Comparison of ENCODE assay signal across 28 mouse cellular contexts in the genomic region with DNA sequence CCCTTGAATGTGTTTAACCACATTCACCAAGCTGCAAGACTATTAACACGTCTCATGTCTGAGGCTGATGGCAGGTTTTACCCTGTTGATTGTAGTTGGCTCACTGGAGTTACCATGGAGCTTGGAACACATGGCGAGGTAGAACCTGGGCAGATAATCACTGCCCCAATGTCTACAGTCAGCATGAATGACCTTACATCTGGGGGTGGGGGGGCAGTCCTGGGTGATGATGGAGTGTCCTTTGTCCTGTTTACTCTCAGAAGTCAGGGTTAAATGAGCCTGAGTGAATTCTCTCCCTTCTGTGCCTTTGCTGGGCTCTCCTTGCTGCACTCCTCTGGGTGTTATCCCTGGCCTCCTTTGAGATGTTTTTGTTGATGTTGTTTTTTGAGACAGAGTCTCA. TPM values are rescaled to one million over a fixed set of nuclear protein-coding genes. Genes with fewer than 3 reads are reported as not detected.
DNase-seq lines count a peak whose midpoint lies in the region; ATAC-seq and TF ChIP-seq lines count a peak whose summit lies in the region.
"Had no signal": no experiment of that assay in that cellular context is flagged by ENCODE, and none has a peak within 500 bp of the region (broad histone marks: within the 10 kb centered on the region; RNA-seq: fewer than 3 reads in every experiment).

No protein-coding gene starts in this region.

- H3K36me3 ChIP-seq in forebrain, embryonic 10.5 days (replicated peaks): no peaks in the 10 kb centered on the region
- H3K36me3 ChIP-seq in forebrain, postnatal 0 days (ENCODE audit: insufficient read depth): no peaks in the 10 kb centered on the region
- H3K36me3 ChIP-seq in lung, embryonic 16.5 days (ENCODE audit: control insufficient read depth, insufficient read depth, low read length): no peaks in the 10 kb centered on the region
- peaks cover 6% of the 10 kb centered on the region for H3K36me3 ChIP-seq in ES-Bruce4 (ENCODE audit: control insufficient read depth, insufficient read depth, low read length, poor library complexity, severe bottlenecking)
- no peaks in the 10 kb centered on the region for H3K36me3 ChIP-seq in liver, postnatal 0 days (replicated peaks; ENCODE audit: insufficient read depth, low read length)
- no peaks in the 10 kb centered on the region for H3K36me3 ChIP-seq in midbrain, embryonic 10.5 days
- H3K36me3 ChIP-seq: embryonic facial prominence, embryonic 10.5 days; embryonic facial prominence, embryonic 15.5 days; heart, embryonic 10.5 days; heart, embryonic 15.5 days; kidney, embryonic 15.5 days; limb, embryonic 12.5 days had no signal

- H3K27ac ChIP-seq in forebrain, embryonic 10.5 days: 0 out of 2 replicates have a peak overlapping the region, but pooled peaks have one; percentile 15
- H3K27ac ChIP-seq in forebrain, postnatal 0 days (ENCODE audit: low read depth, low read length): no peak overlapping the region
- H3K27ac ChIP-seq in lung, embryonic 16.5 days (ENCODE audit: low read length): peak overlapping the region; percentile 44
- peak overlapping the region; percentile 57 for H3K27ac ChIP-seq in ES-Bruce4 (ENCODE audit: insufficient read depth, low read length)
- H3K27ac ChIP-seq in liver, postnatal 0 days (ENCODE audit: low read depth): peak overlapping the region; percentile 40
- H3K27ac ChIP-seq in midbrain, embryonic 10.5 days (replicated peaks): no peak overlapping the region; the same call in 1 of the 2 replicates
- H3K27ac ChIP-seq: embryonic facial prominence, embryonic 10.5 days; embryonic facial prominence, embryonic 15.5 days; forebrain, embryonic 13.5 days; heart, embryonic 10.5 days; heart, embryonic 15.5 days; kidney, embryonic 15.5 days; limb, embryonic 12.5 days; macrophage had no signal

- H3K9me3 ChIP-seq in forebrain, embryonic 10.5 days: no peaks in the 10 kb centered on the region
- H3K9me3 ChIP-seq in forebrain, postnatal 0 days (ENCODE audit: low read length): no peaks in the 10 kb centered on the region
- H3K9me3 ChIP-seq in lung, embryonic 16.5 days (ENCODE audit: control insufficient read depth, low read length): no peaks in the 10 kb centered on the region
- no peaks in the 10 kb centered on the region for H3K9me3 ChIP-seq in ES-Bruce4 (replicated peaks; ENCODE audit: control insufficient read depth, insufficient read depth, low read length, poor library complexity, severe bottlenecking)
- H3K9me3 ChIP-seq in liver, postnatal 0 days (ENCODE audit: low read length): no peaks in the 10 kb centered on the region
- no peaks in the 10 kb centered on the region for H3K9me3 ChIP-seq in midbrain, embryonic 10.5 days (replicated peaks)
- H3K9me3 ChIP-seq: embryonic facial prominence, embryonic 10.5 days; embryonic facial prominence, embryonic 15.5 days; forebrain, embryonic 13.5 days; heart, embryonic 10.5 days; heart, embryonic 15.5 days; kidney, embryonic 15.5 days; limb, embryonic 12.5 days had no signal

- no peak for TF ChIP-seq CTCF in forebrain, postnatal 0 days (IDR thresholded peaks at IDR 0.05; ENCODE audit: low read depth)
- TF ChIP-seq CTCF in ES-Bruce4 (IDR thresholded peaks at IDR 0.05; ENCODE audit: low read depth, low read length): no peak
- no peak for TF ChIP-seq CTCF in liver, postnatal 0 days (IDR thresholded peaks at IDR 0.05; ENCODE audit: low read depth)

- no peak for TF ChIP-seq POLR2A in ES-Bruce4 (IDR thresholded peaks at IDR 0.05; ENCODE audit: insufficient read depth, low read length)

- no peak for ATAC-seq in forebrain, postnatal 0 days
- ATAC-seq in lung, embryonic 16.5 days (ENCODE audit: low read depth): no peak
- ATAC-seq in liver, postnatal 0 days: peak; percentile 79
- ATAC-seq: forebrain, embryonic 13.5 days; hindbrain, embryonic 16.5 days had no signal

- H3K4me2 ChIP-seq in forebrain, postnatal 0 days (ENCODE audit: low read depth): no peak overlapping the region
- H3K4me2 ChIP-seq in lung, embryonic 16.5 days (ENCODE audit: low read depth, low read length): no peak overlapping the region
- no peak overlapping the region for H3K4me2 ChIP-seq in liver, postnatal 0 days (ENCODE audit: low read depth, low read length)
- H3K4me2 ChIP-seq: embryonic facial prominence, embryonic 15.5 days; forebrain, embryonic 13.5 days; heart, embryonic 15.5 days; kidney, embryonic 15.5 days; limb, embryonic 12.5 days had no signal

- H3K9ac ChIP-seq in forebrain, postnatal 0 days: no peak overlapping the region
- no peak overlapping the region for H3K9ac ChIP-seq in lung, embryonic 16.5 days (ENCODE audit: low read length)
- H3K9ac ChIP-seq in ES-Bruce4 (ENCODE audit: low read depth, poor library complexity, severe bottlenecking): no peak overlapping the region
- no peak overlapping the region for H3K9ac ChIP-seq in liver, postnatal 0 days (replicated peaks)
- H3K9ac ChIP-seq: embryonic facial prominence, embryonic 15.5 days; forebrain, embryonic 13.5 days; heart, embryonic 15.5 days; kidney, embryonic 15.5 days; limb, embryonic 12.5 days had no signal

- H3K27me3 ChIP-seq in forebrain, embryonic 10.5 days (ENCODE audit: poor library complexity, severe bottlenecking): no peaks in the 10 kb centered on the region
- H3K27me3 ChIP-seq in forebrain, postnatal 0 days (ENCODE audit: insufficient read depth, low read length): no peaks in the 10 kb centered on the region
- no peaks in the 10 kb centered on the region for H3K27me3 ChIP-seq in lung, embryonic 16.5 days (ENCODE audit: control insufficient read depth, insufficient read depth, low read depth, low read length)
- no peaks in the 10 kb centered on the region for H3K27me3 ChIP-seq in ES-Bruce4 (ENCODE audit: control insufficient read depth, insufficient read depth, low read length, poor library complexity, severe bottlenecking)
- no peaks in the 10 kb centered on the region for H3K27me3 ChIP-seq in liver, postnatal 0 days (ENCODE audit: insufficient read depth, low read length)
- no peaks in the 10 kb centered on the region for H3K27me3 ChIP-seq in midbrain, embryonic 10.5 days (ENCODE audit: low read depth, poor library complexity, severe bottlenecking)
- H3K27me3 ChIP-seq: embryonic facial prominence, embryonic 15.5 days; forebrain, embryonic 13.5 days; heart, embryonic 15.5 days; kidney, embryonic 15.5 days; limb, embryonic 12.5 days had no signal

- no peak for TF ChIP-seq EP300 in ES-Bruce4 (IDR thresholded peaks at IDR 0.05; ENCODE audit: insufficient read depth, low read depth, low read length)
- no peak for TF ChIP-seq EP300 in liver, postnatal 0 days (IDR thresholded peaks at IDR 0.05; ENCODE audit: low read depth)

- H3K4me1 ChIP-seq in forebrain, embryonic 10.5 days: peaks cover 25% of the 10 kb centered on the region
- H3K4me1 ChIP-seq in forebrain, postnatal 0 days (ENCODE audit: insufficient read depth): no peaks in the 10 kb centered on the region
- H3K4me1 ChIP-seq in lung, embryonic 16.5 days (replicated peaks; ENCODE audit: control insufficient read depth, insufficient read depth, low read length): peaks cover 21% of the 10 kb centered on the region
- H3K4me1 ChIP-seq in ES-Bruce4 (ENCODE audit: control insufficient read depth, insufficient read depth, low read length): peaks cover 9% of the 10 kb centered on the region
- H3K4me1 ChIP-seq in liver, postnatal 0 days (ENCODE audit: insufficient read depth): peaks cover 17% of the 10 kb centered on the region
- peaks cover 10% of the 10 kb centered on the region for H3K4me1 ChIP-seq in midbrain, embryonic 10.5 days
- H3K4me1 ChIP-seq: heart, embryonic 15.5 days; limb, embryonic 12.5 days had no signal

- no peak overlapping the region for H3K4me3 ChIP-seq in forebrain, embryonic 10.5 days
- no peak overlapping the region for H3K4me3 ChIP-seq in forebrain, postnatal 0 days (ENCODE audit: low read depth, low read length)
- no peak overlapping the region for H3K4me3 ChIP-seq in lung, embryonic 16.5 days (ENCODE audit: low read length)
- no peak overlapping the region for H3K4me3 ChIP-seq in ES-Bruce4 (ENCODE audit: low read depth, low read length)
- H3K4me3 ChIP-seq in liver, postnatal 0 days (ENCODE audit: low read depth, low read length): no peak overlapping the region
- H3K4me3 ChIP-seq in midbrain, embryonic 10.5 days: no peak overlapping the region
- H3K4me3 ChIP-seq: embryonic facial prominence, embryonic 10.5 days; embryonic facial prominence, embryonic 15.5 days; forebrain, embryonic 13.5 days; heart, embryonic 10.5 days; heart, embryonic 15.5 days; kidney, embryonic 15.5 days; limb, embryonic 12.5 days had no signal

- DNase-seq in forebrain, embryonic 10.5 days (ENCODE audit: extremely low spot score, low spot score): no peak
- DNase-seq in forebrain, postnatal 0 days: no peak
- DNase-seq in lung, adult 18-20 months: no peak
- peak; percentile 49 for DNase-seq in liver, postnatal 0 days
- no peak for DNase-seq in ovary, postnatal 10 days (ENCODE audit: low spot score)
- no peak for DNase-seq in midbrain, embryonic 10.5 days (ENCODE audit: low spot score)
- DNase-seq: adrenal gland, adult 2 months; adrenal gland, postnatal 36 days; cerebellum, adult 18-20 months; cerebellum, postnatal 25 days; gastrocnemius, postnatal 14 days; kidney, adult 18-20 months; kidney, postnatal 4 days; lung, adult 2 months; midbrain, embryonic 14.5 days; right cerebral cortex, adult 18-20 months had no signal

- WGBS in forebrain, embryonic 10.5 days: 79% methylated on average over 2 of the region's 2 CpGs
- WGBS in forebrain, postnatal 0 days: 54% methylated on average over 2 of the region's 2 CpGs
- 69% methylated on average over 2 of the region's 2 CpGs for WGBS in lung, embryonic 16.5 days
- WGBS in liver, postnatal 0 days (ENCODE audit: insufficient replicate concordance): 43% methylated on average over 2 of the region's 2 CpGs
- 59% methylated on average over 2 of the region's 2 CpGs for WGBS in midbrain, embryonic 10.5 days

RNA-seq across cellular contexts. Expression of gene Cdh1, which starts 39.0 kb away (rescaled TPM):
- polyA plus RNA-seq in forebrain, embryonic 10.5 days (2016; fragmentation: Nextera tagmentation; extraction: Ambion mirVana): 7.2 and 8.4 TPM in 2 replicates
- 2.5 and 3.9 TPM in 2 replicates for total RNA-seq in forebrain, postnatal 0 days (2014; rRNA removed)
- 3.3 and 3.9 TPM in 2 replicates for polyA plus RNA-seq in forebrain, postnatal 0 days (2015; fragmentation: Nextera tagmentation; extraction: Ambion mirVana)
- 157 and 162 TPM in 2 replicates for polyA plus RNA-seq in lung, embryonic 16.5 days (2015; fragmentation: Nextera tagmentation; extraction: Ambion mirVana)
- 347 and 358 TPM in 2 replicates for polyA plus RNA-seq in ES-Bruce4 (2011; ENCODE audit: insufficient read depth, insufficient read length, low read depth, missing spikeins)
- 25.0 and 28.8 TPM in 2 replicates for polyA plus RNA-seq in liver, postnatal 0 days (2015; fragmentation: Nextera tagmentation; extraction: Ambion mirVana)
- polyA plus RNA-seq in midbrain, embryonic 10.5 days (2016; fragmentation: Nextera tagmentation; extraction: Ambion mirVana): 8.2 and 8.7 TPM in 2 replicates
- total RNA-seq: adrenal gland, postnatal 36 days; megakaryocyte-erythroid progenitor cell, adult 5-6 weeks had no signal

RNA-seq across cellular contexts. Expression of gene Tango6, which starts 40.7 kb away (rescaled TPM):
- 14.9 and 15.0 TPM in 2 replicates for polyA plus RNA-seq in forebrain, embryonic 10.5 days (2016; fragmentation: Nextera tagmentation; extraction: Ambion mirVana)
- total RNA-seq in forebrain, postnatal 0 days (2014; rRNA removed): 5.3 and 7.5 TPM in 2 replicates
- 2.3 and 3.8 TPM in 2 replicates for polyA plus RNA-seq in forebrain, postnatal 0 days (2015; fragmentation: Nextera tagmentation; extraction: Ambion mirVana)
- polyA plus RNA-seq in lung, embryonic 16.5 days (2015; fragmentation: Nextera tagmentation; extraction: Ambion mirVana): 10.2 and 10.5 TPM in 2 replicates
- 12.5 and 14.1 TPM in 2 replicates for polyA plus RNA-seq in ES-Bruce4 (2011; ENCODE audit: insufficient read depth, insufficient read length, low read depth, missing spikeins)
- polyA plus RNA-seq in liver, postnatal 0 days (2015; fragmentation: Nextera tagmentation; extraction: Ambion mirVana): 1.5 and 1.8 TPM in 2 replicates
- polyA plus RNA-seq in midbrain, embryonic 10.5 days (2016; fragmentation: Nextera tagmentation; extraction: Ambion mirVana): 13.8 and 14.2 TPM in 2 replicates

Comparison
In these comparisons a context has a peak if more than half of its experiments do, and no peak if none do; other contexts are left out.
1. H3K27ac ChIP-seq: peak in forebrain, embryonic 10.5 days (single experiment), lung, embryonic 16.5 days (single experiment), ES-Bruce4 (single experiment) and liver, postnatal 0 days (single experiment); none in forebrain, postnatal 0 days (single experiment) and midbrain, embryonic 10.5 days (single experiment).